Mouse (Mus musculus): Measurements from ENCODE around the gene Dll1. TPM values are rescaled to one million over a fixed set of nuclear protein-coding genes. Genes with fewer than 3 reads are reported as not detected.

Gene Dll1
- total RNA-seq, 2 experiments from 2014 or later, result 5.6 to 6.0 TPM

DNA sequence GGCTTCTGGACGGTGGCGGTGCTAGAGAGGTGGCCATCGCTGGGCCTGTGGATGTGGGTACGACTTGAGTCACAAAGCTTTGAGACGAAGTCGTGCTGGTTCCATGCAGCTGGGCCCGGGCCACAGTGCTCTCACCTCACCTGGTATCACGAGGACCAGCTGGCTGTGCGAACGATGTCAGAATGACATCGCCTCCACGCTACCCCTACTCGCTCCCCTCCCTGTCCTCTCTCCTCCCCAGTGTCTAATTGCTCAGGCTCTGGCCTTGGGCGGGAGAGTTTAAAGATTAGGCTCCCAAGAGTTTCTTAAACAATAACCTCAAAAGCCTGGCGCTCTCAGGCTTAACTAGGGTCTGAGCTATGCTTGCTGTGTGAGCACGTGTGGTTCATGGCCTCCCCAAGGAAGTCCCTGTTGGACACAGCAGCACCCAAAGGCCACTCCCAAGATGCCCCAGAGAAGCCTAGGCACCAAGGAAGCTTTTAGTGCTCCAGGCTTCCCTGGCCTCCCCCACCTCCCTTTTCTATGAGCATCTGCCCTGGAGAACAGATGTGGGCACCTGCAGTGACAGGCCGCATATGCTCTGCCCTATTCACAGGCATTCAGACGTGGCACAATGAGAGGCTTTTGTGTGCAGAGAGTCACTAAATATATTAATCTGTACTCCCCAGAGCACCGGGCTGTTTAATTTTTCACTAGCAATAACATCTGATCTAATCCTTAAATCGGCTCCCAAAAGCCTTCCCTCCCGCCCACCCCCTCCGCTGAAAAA lies 4.6 kb upstream of the Dll1 start:
- DNase-seq, result no peak
- intact Hi-C loops (cut with DNase I; ENCODE audit: low total_unique reads), result no loop called here

DNA sequence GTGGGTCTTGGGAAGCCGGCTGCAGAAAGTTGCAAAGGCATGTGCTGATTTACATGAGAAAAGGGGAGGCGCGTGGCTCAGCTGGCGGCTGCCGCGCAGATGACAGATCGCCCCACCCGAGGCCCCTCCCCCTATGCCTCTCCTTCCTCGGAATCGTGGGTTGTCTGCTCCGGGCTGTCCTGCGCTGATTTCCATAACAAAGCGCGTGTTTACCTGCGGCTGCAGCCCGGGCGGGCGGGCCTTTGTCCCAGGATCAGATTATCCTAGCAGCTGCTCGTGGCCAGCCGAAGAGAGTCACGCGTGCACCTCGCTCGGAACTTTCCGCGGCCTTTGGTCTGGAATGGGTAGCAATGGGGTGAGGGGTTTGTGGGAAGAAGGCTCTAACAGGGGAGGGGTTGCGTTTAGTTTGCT lies 4.0 kb upstream of the Dll1 start:
- intact Hi-C loops (cut with DNase I; ENCODE audit: low total_unique reads), result no loop called here
- peak; percentile 18 for DNase-seq

- intact Hi-C loops (cut with DNase I; ENCODE audit: low total_unique reads), result loop anchor here (5.0 to 10.0 kb wide), 2 partner anchors 195 to 313 kb away; no protein-coding TSS in a partner anchor
- DNase-seq, result no peak
Observed at GRCm38 (mm10) chr17:15379741-15380526, 3.3 kb upstream of the Dll1 start.

- no peak for DNase-seq
- intact Hi-C loops (cut with DNase I; ENCODE audit: low total_unique reads), result loop anchor here (5.0 to 10.0 kb wide), 2 partner anchors 194 to 311 kb away; no protein-coding TSS in a partner anchor
Observed at GRCm38 (mm10) chr17:15378413-15379109, 1.9 kb upstream of the Dll1 start.

DNA sequence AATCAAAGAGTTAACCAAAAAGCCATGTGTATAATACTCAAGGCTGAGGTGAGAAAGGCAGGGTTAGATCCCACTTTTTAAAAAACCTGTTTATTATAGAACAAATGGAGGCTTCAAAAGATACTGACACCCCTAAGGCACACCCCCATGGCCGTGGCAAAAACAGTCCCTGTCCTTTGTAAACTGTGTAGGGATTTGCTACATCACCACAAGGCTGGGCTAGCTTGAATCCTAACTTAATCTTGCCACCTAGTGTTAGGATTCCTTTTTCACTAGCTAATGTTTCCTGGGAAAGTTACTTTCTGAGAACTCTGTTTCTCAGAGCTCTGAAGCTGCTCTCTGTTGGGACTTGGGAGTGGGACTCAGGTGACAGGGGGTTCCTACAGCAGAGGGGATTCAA lies 1.2 kb upstream of the Dll1 start:
- no peak for DNase-seq
- intact Hi-C loops (cut with DNase I; ENCODE audit: low total_unique reads), result loop anchor here (5.0 to 10.0 kb wide), 2 partner anchors 193 to 311 kb away; no protein-coding TSS in a partner anchor

DNA sequence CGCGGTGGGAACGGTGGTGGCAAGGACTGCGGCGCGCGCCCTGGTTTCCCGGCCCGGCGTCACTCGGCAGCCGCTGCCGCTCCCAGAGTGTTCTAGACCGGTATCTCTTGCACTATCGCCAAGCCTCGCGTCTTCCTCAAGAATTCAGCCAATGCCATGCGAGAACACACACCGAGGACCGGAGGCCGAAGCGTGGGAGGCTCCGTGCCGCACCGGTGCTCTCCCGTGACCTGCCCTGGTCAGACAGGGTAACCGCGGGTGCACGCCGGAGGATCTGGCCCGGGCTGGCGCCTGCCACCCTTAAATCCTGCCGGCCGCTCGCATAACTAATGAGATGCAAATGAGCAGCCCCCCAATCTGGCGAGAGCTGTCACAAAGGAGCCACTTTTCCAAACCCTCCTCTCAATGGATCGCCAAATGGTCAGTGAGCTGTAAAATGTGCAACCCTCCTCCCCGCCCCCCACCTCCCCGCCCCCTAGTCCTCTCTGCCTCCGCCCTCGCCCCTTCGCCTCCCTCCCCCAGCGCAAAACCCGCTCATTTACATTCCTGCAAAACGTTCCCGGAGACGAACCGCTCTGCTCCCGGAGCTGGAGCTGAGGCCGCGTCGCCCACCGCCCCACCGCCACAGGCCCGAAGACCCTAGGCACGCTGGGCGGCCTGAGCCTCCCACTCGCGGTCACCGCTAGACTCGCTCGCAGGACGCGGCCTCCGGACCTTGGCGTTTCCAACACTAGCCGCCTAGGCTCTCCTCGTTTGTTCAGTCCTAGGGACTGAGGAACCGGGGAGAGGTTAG lies 775 bp downstream of the Dll1 start:
- peak; percentile 68 for DNase-seq
- intact Hi-C loops (cut with DNase I; ENCODE audit: low total_unique reads), result loop anchor here (5.0 to 10.0 kb wide), 2 partner anchors 191 to 309 kb away; no protein-coding TSS in a partner anchor

GRCm38 (mm10) chr17:15375224-15375623 lies 1.4 kb downstream of the Dll1 start:
- no peak for DNase-seq
- intact Hi-C loops (cut with DNase I; ENCODE audit: low total_unique reads), result loop anchor here (5.0 to 10.0 kb wide), 2 partner anchors 190 to 308 kb away; no protein-coding TSS in a partner anchor

DNA sequence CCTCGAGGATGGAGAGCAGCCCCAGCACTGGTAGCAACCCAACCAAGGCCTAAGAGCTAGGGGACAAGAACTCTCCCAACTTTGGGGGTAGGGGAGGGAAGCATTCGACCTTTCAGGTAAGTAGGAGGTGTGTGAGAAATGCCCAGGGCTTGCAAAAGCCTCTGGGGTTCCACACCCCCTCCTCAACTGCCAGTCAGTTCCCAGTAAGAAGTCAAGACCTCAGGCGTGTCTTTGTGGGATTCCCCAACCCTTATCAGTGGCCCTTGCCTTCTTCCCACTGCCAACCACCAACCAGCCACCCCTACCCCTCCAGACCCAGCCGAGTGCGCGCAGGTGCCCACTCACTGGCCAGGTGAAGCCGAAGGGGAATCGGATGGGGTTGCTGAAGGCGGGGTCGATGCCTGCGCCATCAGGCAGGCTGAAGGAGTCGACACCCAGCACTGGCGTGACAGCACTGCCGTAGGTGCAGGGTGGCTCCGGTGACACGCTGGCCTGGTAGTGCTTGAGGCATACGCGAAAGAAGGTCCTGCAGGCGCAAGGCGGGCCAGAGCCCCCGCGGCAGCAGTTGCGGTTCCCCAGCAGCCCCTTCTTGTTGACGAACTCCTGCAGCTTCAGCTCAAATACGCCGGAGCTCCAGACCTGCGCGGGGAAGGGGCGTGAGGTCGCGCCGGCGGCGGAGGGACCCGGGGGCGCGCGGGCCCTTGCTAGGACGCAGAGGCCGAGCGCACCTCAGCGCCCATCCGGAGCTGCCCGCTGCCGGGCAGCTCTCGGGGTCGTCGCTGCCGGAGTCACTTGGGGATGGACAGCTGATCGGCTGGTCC lies 2.1 kb downstream of the Dll1 start:
- peak; percentile 14 for DNase-seq
- intact Hi-C loops (cut with DNase I; ENCODE audit: low total_unique reads), result loop anchor here (5.0 to 10.0 kb wide), 2 partner anchors 190 to 307 kb away; no protein-coding TSS in a partner anchor

- no peak for DNase-seq
- intact Hi-C loops (cut with DNase I; ENCODE audit: low total_unique reads), result loop anchor here (10.0 kb wide), 1 partner anchor 188 kb away; no protein-coding TSS in a partner anchor
Observed at GRCm38 (mm10) chr17:15372931-15373652, 3.6 kb downstream of the Dll1 start.

- intact Hi-C loops (cut with DNase I; ENCODE audit: low total_unique reads), result loop anchor here (10.0 kb wide), 1 partner anchor 187 kb away; no protein-coding TSS in a partner anchor
- DNase-seq, result no peak
Observed at GRCm38 (mm10) chr17:15371967-15372835, 4.5 kb downstream of the Dll1 start.

DNA sequence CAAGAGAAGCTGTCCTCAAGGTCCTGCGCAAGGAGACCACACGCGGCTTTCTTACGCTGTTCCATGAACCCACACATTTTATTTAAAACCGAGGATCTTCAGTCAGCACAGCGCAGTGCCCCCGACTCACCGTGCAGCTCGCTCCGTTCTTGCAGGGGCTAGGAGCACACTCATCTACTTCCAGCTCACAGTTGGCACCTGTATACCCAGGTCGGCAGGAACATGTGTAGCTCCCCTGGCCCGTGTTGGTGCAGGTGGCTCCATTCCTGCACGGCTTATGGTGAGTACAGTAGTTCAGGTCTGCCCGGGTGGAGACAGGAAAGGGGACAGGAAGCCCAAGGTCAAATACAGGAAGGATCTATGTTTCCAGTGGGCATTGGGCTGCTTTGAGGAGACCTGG lies 6.3 kb downstream of the Dll1 start:
- intact Hi-C loops (cut with DNase I; ENCODE audit: low total_unique reads), result loop anchor here (10.0 kb wide), 1 partner anchor 186 kb away; no protein-coding TSS in a partner anchor
- DNase-seq, result no peak

- DNase-seq, result peak; percentile 61
- intact Hi-C loops (cut with DNase I; ENCODE audit: low total_unique reads), result no loop called here
Observed at GRCm38 (mm10) chr17:15365650-15366049, 11.0 kb downstream of the Dll1 start.

- DNase-seq, result no peak
- intact Hi-C loops (cut with DNase I; ENCODE audit: low total_unique reads), result no loop called here
Observed at GRCm38 (mm10) chr17:15363656-15364055, 13.0 kb downstream of the Dll1 start.

DNA sequence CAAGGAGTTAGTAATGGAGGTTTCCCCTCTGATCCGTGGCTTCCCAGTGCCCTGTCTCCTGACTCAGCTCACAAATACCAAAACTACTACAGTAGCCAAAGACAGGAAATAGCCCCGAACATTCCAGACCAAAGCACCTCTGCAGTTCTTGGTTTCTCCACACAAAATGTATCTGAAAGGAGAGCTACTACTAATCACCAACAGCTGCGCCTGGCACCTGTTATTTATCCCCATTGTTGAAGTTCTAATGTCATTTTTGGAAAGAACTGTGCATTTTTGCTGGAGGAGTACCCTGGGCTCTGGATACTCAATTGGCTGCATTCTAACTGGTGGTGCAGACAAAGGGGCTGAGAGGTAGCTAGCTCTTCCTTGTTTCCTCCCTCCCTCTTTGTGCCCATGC lies 19.6 kb downstream of the Dll1 start:
- intact Hi-C loops (cut with DNase I; ENCODE audit: low total_unique reads), result no loop called here
- no peak for DNase-seq

DNA sequence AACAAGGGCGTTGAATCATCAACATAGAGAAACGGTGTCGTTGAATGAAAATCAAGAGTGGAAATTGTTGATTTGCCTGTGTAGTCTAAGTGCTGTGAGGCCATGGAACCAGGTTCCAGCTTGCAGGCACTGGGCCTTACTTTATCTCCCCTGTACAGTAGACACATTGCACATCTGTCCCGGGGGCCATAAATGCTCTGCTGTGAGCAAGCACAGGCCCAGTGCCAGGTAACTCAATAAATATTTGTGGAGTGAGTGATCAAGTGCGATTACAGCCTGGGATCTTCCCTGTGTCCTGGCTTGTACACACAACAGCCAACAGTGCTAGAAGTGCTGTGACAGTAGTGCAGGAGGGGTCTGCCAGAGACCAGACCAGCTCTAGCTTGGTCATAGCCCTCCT lies 20.1 kb downstream of the Dll1 start:
- intact Hi-C loops (cut with DNase I; ENCODE audit: low total_unique reads), result no loop called here
- DNase-seq, result no peak

- intact Hi-C loops (cut with DNase I; ENCODE audit: low total_unique reads), result no loop called here
- DNase-seq, result no peak
Observed at GRCm38 (mm10) chr17:15355072-15355471, 21.6 kb downstream of the Dll1 start.

Data from gastrocnemius, postnatal 14 days (tissue).